Mouse (Mus musculus): ENCODE results near the gene Csn3. TPM values are rescaled to one million over a fixed set of nuclear protein-coding genes. Genes with fewer than 3 reads are reported as not detected.

Gene Csn3
- polyA plus RNA-seq (2017; shearing (Covaris generic)) = not detected

DNA sequence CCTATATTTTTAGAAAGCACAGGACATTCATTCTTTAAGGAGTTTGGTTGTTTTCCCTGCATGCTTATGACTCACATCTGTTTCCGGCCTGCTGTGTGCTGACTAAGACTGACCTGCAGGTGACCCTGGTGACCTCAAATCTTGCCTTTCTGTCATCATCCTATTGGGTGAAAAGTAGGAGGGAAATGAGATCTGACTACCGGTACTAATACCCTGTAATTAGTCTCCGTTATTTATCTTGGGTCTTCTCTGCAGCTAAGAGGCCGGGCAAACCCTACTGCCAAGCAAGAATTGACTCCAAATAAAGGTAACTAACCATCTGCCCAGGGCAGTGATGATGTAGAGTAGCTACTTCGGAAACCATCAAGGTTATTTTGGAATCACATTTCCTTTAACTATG, at the start of gene Csn3:
Gene Csn3, plus strand, starts transcription at position 208 of the 400 bp plus-strand sequence.

DNA sequence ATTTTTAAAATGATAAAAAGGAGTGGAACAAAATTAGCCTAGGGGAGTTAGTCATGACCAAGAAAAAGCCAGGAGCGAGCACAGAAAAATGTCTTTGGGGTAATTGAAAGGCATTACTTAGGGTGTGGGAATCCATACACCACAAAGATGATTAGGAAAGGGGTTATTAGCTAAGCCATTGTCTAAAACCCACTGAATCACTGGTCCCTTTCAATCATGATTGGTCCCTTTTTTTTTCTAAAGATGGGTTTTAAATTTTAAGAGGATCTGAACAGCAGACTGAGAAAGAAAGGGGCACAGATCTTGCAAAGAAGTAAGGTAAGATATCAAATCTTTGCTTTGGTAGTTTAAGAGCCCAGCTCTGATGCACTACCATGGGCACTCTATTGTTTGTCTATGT, 40.6 kb upstream of the Csn3 start, which contains the start of gene Odam:
Gene Odam, plus strand, starts transcription at position 301 of the 400 bp plus-strand sequence.

DNA sequence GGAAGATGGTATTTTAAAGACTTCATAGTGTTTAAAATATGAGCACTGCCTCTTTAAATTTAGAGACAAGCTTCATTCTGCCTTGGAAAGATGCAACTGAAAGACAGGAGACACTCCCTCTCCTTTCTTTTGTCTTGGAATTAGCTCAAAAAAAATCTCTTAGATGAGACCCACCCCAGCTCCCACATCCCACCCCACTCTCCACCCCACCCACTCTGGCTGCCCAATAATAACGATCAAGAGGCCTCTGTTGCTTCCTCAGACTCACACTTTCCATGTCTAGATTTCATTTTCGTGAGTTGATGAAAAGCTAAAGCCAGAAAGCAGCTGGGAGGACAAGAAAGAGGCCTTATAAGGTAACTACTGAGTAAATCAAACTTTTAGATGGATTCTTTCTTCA, 43.8 kb downstream of the Csn3 start, which contains the start of the genes 2310003L06Rik and Gm28434:
Gene 2310003L06Rik, plus strand, starts transcription at position 259 of the 400 bp plus-strand sequence.
Gene Gm28434, plus strand, starts transcription at position 317 of the 400 bp plus-strand sequence.

DNA sequence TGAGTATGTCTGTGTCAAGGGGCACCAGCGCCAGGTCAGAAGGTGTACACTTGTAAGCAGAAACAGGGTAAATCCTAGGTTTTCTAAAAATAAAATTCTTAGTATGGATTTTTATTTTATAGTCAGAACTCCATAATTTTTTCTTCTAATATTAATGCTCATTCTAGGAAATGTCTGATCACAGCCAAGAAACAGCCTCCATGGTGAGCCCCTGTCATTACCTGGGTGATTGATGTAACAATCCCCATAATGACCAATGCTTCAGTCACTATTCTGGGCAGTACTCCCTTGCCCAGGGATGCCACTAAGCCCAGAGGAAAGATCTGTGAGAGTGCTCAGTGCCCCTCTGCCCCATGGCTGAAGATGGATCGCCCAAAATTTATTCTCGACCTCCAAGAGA, 53.8 kb downstream of the Csn3 start, which contains the start of gene Cabs1:
Gene Cabs1, plus strand, starts transcription at position 301 of the 400 bp plus-strand sequence.

Other genes starting within 250 kb of the Csn3 start
- gene Csn2, start 225.9 kb upstream of the Csn3 start, polyA plus RNA-seq (2017; shearing (Covaris generic)) = under 1 TPM in 1 of 2 experiments, not detected in 1; 0.31 TPM
- gene Csn1s2a, start 151.0 kb upstream of the Csn3 start, polyA plus RNA-seq (2017; shearing (Covaris generic)) = 1 to 10 TPM in 1 of 2 experiments, not detected in 1; 1.3 TPM
- under 1 TPM in 1 of 2 experiments, not detected in 1; 0.31 TPM for gene Csn1s2b, start 117.5 kb upstream of the Csn3 start, polyA plus RNA-seq (2017; shearing (Covaris generic))
- under 1 TPM in 1 of 2 experiments, not detected in 1; 0.57 TPM for gene Prr27, start 99.9 kb upstream of the Csn3 start, polyA plus RNA-seq (2017; shearing (Covaris generic))
- gene Odam, start 40.5 kb upstream of the Csn3 start, polyA plus RNA-seq (2017; shearing (Covaris generic)) = not detected
- under 1 TPM in 1 of 2 experiments, not detected in 1; 0.13 TPM for gene 2310003L06Rik, start 43.9 kb downstream of the Csn3 start, polyA plus RNA-seq (2017; shearing (Covaris generic))
- not detected for gene Gm28434, start 43.9 kb downstream of the Csn3 start, polyA plus RNA-seq (2017; shearing (Covaris generic))
- not detected for gene Cabs1, start 53.9 kb downstream of the Csn3 start, polyA plus RNA-seq (2017; shearing (Covaris generic))
- gene Smr3a, start 77.0 kb downstream of the Csn3 start, polyA plus RNA-seq (2017; shearing (Covaris generic)) = under 1 TPM in 1 of 2 experiments, not detected in 1; 0.85 TPM
- gene Smr2, start 161.0 kb downstream of the Csn3 start, polyA plus RNA-seq (2017; shearing (Covaris generic)) = not detected
- gene Gm11116, start 186.0 kb downstream of the Csn3 start, polyA plus RNA-seq (2017; shearing (Covaris generic)) = not detected
- gene Gm11115, start 228.5 kb downstream of the Csn3 start, polyA plus RNA-seq (2017; shearing (Covaris generic)) = not detected

Measured in activated CD4-positive, CD25-positive, alpha-beta regulatory T cell (primary cell).